Mouse (Mus musculus): Measurements from ENCODE around the gene Gm45902.
A peak's percentile ranks its signal among the peaks of the same experiment; 100 is the strongest.

The Gm45902 gene

GRCm38 (mm10) chr2:3512552-3513454 lies at the start of gene Gm45902, which contains the start of the genes Hspa14 and Cdnf:
Gm45902 (minus strand) TSS chr2:3512790.
Hspa14 (minus strand) TSS chr2:3512814.
Cdnf (plus strand) TSS chr2:3513030.
- DNase-seq = peak; percentile 97 to 99

- peak; percentile 67 to 68 for DNase-seq
Measured at GRCm38 (mm10) chr2:3546588-3546987, 34.0 kb upstream of the Gm45902 start.

GRCm38 (mm10) chr2:3546055-3546454 lies 33.5 kb upstream of the Gm45902 start:
- DNase-seq = no peak

DNA sequence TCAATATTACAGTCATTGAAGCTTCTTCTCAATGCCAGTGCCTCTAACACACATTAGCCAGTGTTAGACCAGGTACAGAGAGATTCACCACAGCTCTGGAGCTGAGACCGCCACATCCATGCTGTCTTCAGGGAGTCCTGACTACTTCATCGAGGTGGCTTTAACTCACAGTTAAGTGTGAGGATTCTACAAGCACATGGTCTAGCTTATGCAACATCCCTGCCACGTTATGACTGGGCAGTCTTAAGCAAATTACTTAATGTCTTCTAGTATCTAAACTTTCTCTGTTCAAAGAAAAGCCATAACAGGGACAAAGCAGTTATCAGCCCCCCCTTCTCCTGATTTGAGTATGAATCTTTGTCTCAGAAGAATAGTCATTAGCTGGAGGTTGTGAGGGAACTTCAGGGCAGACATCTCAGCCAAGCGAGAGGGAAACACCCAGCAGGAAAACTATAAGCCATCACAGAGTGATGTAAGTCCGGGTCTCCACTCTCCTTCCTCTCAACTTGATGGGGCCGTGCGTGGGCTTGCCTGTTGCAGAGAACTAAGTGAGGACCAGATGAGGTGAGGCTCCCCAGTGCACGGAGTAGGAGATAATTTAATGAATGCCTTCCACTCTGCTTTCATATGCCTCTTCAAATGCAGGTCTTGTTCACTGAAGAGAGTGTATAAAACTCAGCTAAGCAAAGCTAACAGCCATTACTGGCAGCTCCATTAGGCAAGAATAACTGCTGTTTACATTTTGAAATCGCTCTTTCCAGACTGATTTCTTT lies 28.9 kb upstream of the Gm45902 start:
- no peak for DNase-seq

- DNase-seq = no peak
Measured at GRCm38 (mm10) chr2:3526288-3526687, 13.7 kb upstream of the Gm45902 start.

GRCm38 (mm10) chr2:3522558-3522957 lies 10.0 kb upstream of the Gm45902 start:
- DNase-seq = no peak

DNA sequence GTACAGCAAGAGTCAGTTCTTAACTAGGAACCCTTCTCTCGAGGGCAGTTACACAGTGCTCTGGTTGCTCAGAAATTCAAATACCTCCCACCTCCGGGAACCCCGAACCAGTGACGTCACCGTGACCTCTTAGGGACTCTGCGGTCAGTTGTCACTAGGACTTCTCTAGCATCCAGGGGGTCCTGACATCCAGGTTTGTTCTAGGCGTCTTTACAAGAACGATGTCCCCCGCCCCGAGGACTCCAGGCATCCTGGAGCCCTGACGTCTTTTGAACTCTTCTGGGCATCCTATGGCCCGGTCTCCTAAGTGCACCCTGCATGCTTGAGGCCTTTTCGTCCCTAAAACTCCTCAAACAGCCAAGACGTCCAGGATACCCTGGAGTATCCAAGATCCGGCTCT lies 514 bp downstream of the Gm45902 start:
- peak; percentile 12 to 41 for DNase-seq

DNA sequence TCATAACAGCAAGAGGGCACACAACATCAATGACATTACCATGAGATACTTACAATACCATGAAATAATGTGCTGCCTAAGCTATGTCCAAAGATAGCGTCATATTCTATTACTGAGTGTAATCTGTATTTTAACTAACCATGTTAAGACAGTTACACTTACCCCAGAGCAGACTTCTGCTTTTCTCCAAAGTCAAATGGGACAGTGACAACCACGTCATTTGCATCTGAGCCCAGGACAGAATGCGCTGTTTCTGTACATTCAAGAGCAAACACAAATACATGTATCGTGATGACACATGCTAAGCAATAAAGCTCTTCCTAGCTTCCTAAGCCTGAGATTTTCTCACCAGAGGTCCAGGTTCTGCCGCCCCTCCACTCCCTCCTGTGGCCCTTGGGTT lies 11.7 kb downstream of the Gm45902 start:
- no peak for DNase-seq

GRCm38 (mm10) chr2:3499543-3499942 lies 13.0 kb downstream of the Gm45902 start:
- no peak for DNase-seq

GRCm38 (mm10) chr2:3493833-3494409 lies 18.7 kb downstream of the Gm45902 start:
- DNase-seq = no peak

GRCm38 (mm10) chr2:3489816-3490215 lies 22.8 kb downstream of the Gm45902 start:
- DNase-seq = no peak

DNA sequence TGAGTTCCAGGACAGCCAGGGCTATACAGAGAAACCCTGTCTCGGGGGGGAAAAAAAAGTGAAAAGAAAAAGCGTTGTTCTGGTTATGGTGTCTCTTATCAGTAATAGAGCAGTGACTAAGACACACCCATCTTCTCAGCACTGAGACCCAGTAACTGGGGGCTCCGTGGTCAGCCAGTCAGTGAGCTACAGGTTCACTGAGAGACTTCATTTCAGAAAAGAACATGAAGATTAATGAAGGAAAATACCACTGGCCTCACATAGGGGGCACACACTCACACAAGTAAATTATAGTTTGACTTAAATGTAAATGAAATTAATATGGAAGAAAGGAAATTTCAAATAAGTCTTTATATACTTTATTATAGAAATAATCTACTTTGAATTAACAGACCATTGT lies 32.4 kb downstream of the Gm45902 start:
- DNase-seq = no peak

- DNase-seq = no peak
Measured at GRCm38 (mm10) chr2:3475746-3476251, 36.8 kb downstream of the Gm45902 start.

- DNase-seq = peak; percentile 97 to 98
Measured at GRCm38 (mm10) chr2:3474861-3475283, 37.7 kb downstream of the Gm45902 start, which contains the start of gene Suv39h2. Suv39h2 (minus strand) TSS chr2:3475031.

DNA sequence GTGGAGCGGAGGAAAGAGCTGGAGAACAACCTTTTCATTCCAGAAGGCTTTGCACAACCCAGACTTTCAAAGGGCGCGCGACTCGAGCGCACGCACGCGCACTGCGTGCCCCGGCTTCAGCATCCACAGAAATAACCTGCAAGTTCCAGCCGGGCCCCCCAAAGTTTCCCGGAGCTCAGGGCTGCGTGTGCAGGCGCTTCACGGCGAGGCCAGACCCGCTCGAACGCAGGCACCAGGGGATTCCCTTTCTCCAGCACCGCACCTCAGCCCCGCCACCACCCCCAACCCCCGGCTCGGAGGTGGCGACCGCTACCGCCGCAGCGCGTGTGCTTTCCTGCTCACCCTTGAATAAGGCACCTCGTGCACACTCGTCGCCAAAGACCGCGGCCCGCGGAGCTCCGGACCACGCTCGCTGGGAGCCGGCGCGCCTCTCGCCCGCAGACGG lies 38.2 kb downstream of the Gm45902 start:
- peak; percentile 55 to 58 for DNase-seq

GRCm38 (mm10) chr2:3473891-3474290 lies 38.7 kb downstream of the Gm45902 start:
- no peak for DNase-seq

GRCm38 (mm10) chr2:3456590-3456989 lies 56.0 kb downstream of the Gm45902 start:
- DNase-seq = no peak

Measured in kidney, postnatal 25 days (tissue).